Mouse (Mus musculus): ENCODE measurements around the gene Ppp2r2d.

Gene Ppp2r2d

DNA sequence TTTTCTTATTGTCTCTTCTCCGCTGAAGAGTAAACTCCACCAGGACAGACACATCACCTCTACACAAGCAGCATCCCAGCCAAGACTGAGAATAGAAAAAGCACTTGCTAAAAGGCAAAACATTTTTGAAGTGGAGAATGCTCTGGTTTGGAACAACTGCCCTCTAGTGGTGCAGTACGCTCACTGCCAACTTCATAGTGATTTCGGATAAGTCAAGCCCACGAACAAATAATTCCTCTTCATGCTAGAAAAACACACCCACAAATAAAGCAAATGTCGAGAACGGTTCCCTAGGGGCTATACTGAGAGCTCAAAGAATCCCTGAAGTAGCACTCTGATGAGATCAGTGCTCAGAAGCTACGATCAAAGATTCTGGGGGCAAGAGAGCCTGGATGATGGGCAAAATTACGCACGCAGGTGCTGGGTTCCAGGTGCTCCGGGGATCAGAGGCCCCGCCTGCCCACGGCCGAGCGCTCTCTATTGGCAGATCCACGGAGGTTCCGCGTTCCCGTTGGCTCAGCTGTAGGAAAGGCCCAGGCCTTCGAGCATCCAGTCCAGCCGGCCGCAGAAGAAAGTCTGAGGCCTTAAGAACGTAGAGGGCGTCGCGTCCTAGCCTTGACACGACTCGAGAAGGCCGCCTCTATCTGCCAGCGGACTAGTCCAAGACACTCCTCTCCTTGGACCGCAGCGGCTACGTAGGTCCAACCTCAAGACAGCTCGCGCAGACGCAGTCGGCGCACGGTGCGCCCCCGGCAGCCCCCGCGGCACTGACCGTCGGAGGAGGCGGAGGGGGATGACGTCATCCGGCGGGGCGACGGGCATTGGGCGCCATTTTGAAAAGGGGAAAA lies at the start of gene Ppp2r2d, which contains the start of gene Mapk1ip1:
TSS of gene Ppp2r2d (plus strand) at position 536 of the 848 bp plus-strand sequence.
TSS of gene Mapk1ip1 (minus strand) at position 730 of the 848 bp plus-strand sequence.
- peak; percentile 90 to 93 for DNase-seq (ENCODE audit: low spot score in 2 of 2)

DNA sequence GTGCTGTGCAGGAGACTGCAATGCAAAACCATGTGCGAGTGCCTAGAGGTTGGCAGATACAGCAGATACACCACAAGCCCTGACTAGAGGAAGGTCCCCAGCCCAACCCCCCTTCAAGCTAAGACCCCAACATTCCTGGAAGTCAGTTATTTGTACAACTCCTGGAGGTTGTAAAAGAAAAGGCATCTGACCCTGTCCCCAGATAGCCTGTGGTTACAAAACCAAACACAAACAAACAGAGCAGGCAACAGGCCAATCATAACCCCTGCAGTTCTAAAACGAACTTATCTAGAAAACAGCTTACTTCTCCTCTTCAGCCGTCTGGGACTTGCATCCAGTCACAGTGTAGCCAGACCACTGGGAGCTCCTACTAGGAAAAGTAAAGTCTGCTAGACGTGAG lies 42.5 kb upstream of the Ppp2r2d start:
- no peak for DNase-seq (ENCODE audit: low spot score in 2 of 2)

DNA sequence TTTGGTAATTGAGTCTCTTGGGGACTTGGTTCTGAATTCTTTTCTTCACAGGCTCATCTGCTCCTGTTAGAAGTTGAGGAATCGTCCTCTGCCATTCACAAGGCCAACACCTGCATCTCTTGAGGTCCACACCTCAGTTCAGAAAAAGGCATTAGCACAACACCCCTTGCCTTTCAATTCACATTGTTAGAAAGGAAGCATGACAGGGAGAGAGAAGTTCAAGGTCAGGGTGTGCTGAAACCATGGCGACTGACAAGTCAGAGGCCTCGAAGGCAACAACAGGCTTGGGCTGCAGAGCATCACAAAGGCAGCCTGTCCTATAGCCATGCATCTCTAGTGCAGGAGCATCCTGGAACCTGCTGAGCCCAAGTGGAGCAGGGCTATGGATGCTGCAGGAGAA lies 38.7 kb upstream of the Ppp2r2d start:
- DNase-seq (ENCODE audit: low spot score in 2 of 2): no peak

DNA sequence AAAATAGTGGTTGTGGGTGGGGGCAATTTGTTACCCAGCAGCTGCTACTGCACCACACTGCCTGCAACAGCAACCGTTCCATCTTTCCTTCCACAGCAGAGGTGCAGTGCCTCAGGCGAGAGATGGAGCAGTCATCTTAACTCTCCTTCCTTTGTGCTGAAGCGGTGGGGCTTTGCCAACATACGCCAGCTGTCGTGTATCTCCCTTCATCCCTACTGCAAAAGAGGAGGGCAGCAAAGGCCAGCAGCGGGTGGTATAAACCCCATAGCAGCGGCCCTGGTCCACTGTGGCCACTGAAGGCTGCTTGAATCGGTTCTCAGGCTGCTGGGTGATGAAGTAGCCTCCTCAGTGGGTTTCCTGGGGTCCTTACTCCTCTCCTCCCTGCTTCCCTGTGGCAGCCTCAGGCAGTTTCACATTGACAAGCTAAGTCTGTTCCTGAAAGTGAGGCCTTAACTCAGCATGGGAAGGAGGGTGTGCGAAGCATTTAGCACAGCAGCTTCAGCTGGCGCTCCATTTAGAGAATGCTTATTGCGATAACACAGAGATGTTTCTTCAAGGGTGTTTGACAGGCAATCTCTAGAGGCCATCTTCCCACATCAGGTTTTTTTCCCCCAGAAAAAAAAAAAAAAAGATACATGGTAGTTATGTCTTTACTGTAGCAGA lies 32.5 kb upstream of the Ppp2r2d start:
- no peak for DNase-seq (ENCODE audit: low spot score in 2 of 2)

DNA sequence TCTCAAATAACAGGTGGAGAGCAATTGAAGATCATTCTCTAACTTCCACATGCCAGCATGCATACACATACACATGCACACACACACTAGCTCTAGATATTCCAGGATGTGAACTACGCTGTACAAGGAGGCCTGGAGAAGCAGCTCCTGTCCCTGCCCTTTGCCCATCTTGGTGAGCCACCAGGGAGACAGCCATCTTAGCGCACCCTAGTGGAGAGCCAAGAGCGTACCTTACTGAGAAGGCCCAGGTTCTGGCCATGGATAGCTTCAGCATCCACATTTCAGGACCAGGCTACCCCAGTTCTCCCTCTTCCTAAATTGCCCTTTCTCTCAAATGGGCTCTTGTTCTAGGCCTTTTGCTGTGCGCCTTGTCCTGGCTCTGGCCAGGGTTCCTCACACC lies 27.6 kb upstream of the Ppp2r2d start:
- no peak for DNase-seq (ENCODE audit: low spot score in 2 of 2)

DNA sequence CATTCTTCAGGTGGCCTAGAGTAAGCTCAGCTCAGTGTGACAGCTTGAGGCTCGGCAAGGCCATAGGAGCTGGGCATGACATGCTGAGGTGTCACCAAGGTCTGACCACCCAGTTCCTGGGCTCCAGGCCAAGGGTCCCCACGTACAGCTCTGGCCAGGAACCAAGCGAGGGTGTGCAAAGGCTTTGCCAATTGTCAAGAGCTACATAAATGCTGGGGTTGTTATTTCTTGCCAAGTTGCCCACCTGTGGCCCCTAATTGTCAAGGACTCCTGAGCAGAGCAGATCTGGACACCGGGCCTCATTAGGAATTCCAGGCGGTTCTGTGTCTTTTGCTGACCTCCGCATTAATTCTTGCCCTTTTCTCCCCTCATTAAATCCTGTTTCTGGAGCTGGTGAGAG lies 21.5 kb upstream of the Ppp2r2d start:
- no peak for DNase-seq (ENCODE audit: low spot score in 2 of 2)

DNA sequence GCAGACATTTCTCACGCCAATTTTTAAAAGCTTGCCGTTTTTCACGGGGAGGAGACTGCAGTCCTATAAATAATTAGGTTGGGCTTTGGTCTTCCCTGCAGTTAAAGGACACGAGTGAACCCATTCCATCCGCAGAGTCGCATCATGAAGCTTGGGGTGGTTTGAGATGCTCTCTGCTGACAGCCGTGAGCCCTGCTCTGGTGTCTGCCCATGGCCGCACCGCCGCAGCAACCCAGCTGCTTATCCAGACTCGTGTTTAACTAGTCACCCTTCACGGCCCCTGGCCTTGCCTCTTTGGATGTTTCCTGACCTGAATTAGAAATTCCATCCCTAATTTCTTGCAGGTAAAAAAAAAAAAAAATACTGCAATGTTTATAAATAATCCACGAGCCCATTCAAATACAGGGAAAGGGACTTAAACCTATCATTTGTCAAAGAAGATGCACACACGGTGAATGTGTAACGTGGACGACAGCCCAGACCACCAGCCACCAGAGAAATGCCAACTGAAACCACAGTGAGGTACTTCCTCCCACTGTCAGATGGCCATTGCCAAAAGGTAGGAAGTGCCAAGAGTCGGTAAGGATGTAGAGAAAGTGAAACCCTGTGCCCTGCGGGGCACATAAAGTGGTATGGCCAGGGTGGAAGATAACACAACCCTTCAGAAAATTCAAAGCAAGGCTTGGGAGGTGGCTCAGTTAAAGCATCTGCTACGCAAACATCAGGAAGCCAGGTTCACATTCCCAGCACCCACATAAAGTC lies 20.7 kb upstream of the Ppp2r2d start:
- DNase-seq (ENCODE audit: low spot score in 2 of 2): no peak

DNA sequence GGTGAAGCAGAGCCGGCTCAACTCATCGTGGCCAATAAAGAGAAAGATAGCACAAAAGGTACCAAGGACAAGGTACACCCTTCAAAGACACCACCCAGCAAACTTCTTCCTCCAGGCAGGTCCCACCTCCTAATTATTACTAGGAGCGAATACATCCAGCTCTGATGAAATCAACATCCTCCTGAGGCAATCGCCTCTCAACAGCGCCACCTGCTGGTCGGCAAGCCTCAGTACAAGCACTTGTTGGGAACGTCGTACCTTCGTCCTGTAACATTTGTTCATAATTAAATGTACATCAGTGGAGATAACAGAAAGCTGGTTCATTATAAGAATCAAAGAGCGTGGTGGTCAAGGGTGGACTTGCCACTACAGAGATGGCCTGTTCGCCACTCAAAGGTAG lies 18.1 kb upstream of the Ppp2r2d start:
- peak; percentile 48 to 65 for DNase-seq (ENCODE audit: low spot score in 2 of 2)

DNA sequence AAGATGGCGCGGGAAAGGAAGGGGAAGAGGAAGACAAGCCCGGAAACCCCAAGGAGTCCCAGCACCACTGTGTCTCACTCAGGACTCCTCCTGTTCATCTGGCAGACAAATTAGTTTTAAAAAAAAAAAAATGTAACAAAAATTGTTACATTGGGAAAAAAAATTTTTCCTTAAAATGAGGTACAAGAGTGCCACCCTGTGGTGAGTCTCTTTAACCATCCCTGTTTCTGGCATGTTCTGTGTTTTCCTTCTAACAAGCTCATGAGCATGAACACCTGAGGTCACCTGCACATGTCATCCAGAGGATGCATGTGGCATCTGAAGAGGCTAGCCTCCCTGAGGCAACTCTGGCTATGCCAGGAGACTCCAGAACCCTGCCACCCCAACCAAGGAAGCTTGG lies 10.9 kb upstream of the Ppp2r2d start:
- no peak for DNase-seq (ENCODE audit: low spot score in 2 of 2)

DNA sequence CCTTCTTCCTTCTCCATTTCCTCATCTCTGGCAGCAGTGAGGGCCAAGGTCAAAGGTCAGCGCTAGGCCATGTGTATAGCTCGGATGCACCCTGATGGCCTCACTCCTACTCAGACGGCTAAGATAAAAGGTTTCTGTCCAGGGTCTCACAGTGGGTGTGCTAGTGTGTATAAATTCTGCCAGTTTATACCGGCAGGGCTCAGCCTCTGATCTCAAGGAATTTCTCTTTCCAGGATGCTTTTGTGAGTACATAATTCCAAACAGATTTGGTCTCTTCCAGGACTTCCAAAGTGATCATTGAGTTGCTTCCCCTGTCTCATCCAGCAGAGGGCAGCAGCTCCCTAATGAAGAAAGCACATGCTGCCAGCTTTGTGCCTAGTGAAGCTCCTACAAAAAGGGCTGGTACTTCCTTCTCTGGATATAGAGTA lies 5.3 kb upstream of the Ppp2r2d start:
- peak; percentile 68 to 83 for DNase-seq (ENCODE audit: low spot score in 2 of 2)

DNA sequence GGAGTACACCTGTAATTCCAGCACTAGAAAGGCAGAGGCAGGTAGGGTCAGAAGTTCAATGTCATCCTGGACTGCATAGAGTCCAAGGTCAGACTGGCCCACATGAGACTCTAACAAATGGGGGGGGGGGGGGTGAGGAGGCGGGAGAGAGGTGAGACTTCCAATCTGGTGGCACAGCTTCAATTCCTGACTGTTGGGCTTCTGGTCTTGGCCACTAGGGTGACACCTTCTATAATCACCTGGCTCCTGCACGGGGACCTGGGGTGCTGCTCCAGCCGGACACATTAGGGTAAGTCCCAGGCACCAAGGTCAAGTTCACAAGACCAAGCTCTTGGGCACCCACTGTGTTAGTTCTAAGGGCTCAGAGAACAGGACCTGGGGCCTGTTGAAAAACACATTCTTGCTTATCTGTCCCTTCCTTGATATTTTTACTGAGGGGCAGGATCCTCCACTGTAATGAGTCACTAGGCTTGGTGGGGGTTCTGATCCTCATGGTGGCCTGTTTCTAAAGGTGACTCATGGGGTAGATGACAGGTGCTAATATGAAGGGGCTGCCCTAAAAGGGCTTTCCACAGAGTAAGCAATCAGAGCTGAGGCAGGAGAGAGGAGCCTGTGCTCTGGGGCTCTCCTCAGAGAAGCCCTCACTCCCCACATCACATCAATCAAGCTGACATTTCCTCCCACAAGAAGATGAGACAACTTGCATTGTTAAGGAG lies 4.3 kb upstream of the Ppp2r2d start:
- DNase-seq (ENCODE audit: low spot score in 2 of 2): no peak

DNA sequence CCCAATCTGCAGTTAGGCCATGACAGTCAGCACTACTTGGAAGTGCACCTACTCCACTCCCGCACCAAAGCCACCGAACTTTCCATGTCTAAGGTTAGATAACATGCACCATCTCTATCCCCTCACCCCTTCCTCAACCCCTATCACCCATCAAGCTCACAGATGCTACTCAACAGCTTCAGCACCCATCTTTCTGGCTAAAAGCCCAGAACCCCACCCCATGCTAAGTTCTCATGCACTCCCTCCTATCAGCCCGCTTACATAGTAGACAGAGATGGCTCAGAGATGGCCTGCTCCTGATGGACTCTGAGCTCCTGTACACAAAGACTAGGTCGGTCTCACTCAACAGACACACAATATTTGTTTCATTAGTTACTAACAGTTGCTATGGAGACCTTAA lies 2.5 kb upstream of the Ppp2r2d start:
- no peak for DNase-seq (ENCODE audit: low spot score in 2 of 2)

DNA sequence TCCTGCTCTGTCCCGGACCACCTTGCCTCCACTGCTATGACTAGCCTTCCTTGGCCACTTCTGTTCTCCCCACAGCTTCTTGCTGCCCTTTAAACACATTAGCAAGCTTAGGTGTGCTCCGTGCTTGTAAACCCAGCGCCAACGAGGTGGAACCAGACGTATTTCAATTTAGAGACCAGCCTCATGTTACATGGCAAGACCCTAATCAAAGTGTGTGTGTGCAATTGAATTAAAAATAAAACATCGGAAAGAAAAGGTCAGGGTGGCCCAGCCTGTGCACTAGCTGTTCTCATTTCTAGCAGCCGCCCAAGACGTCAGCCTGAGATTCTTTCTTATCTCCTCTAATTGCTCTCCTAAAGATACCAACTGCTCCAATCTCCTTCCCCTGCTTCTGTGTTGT lies 768 bp upstream of the Ppp2r2d start:
- DNase-seq (ENCODE audit: low spot score in 2 of 2): no peak

DNA sequence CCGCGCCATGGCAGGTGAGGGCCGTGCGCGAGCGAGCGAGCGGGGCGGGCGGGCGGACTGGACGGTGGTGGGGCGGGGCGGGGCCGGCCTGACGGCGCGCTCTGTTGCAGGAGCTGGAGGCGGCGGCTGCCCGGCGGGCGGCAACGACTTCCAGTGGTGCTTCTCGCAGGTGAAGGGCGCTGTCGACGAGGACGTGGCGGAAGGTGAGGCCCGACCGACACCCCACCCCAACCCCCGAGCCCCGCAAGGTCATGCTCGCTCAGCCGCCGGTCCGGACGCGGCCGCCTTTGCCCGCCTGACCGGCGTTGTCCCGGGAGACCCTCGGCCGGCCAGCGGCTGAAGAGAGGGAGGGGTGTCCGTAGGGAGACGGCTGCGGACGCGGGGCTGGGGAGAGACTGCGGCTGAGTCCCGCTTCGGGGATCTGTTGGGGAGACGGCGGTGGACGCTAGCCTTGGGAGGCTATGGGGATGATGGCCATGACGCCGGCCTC lies 668 bp downstream of the Ppp2r2d start:
- no peak for DNase-seq (ENCODE audit: low spot score in 2 of 2)

DNA sequence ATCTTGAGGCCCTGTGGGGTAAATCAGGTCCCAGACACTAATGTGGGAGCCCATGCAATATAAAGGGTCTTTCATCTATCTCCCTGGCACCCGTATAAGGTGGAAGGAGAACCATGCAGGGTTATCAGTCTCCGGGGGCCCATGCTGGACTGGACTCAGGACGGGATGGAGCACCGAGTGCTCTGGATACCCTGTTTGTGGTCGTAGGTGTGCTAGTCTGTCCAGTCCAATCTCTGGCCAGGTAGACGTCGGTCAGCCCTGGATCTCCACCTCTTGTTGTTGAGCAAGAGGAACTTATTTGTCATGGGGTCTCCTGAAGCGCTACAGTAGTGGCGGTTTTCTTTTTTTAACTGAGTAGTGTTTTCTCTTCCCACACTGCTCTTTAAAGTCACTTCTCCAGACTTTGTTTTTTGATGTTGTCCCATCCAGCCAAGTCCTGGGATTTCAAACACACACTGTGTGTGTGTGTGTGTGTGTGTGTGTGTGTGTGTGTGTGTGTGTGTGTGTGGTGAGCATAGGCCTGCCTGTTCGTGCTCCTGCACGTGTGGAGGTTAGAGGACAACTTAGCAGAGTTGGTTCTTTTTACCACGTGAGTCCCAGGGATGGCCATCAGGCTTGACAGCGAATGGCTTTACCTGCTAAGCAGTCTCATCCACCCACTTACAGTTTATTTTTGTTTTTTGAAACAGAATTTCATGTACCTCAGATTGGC lies 1.6 kb downstream of the Ppp2r2d start:
- DNase-seq (ENCODE audit: low spot score in 2 of 2): no peak

DNA sequence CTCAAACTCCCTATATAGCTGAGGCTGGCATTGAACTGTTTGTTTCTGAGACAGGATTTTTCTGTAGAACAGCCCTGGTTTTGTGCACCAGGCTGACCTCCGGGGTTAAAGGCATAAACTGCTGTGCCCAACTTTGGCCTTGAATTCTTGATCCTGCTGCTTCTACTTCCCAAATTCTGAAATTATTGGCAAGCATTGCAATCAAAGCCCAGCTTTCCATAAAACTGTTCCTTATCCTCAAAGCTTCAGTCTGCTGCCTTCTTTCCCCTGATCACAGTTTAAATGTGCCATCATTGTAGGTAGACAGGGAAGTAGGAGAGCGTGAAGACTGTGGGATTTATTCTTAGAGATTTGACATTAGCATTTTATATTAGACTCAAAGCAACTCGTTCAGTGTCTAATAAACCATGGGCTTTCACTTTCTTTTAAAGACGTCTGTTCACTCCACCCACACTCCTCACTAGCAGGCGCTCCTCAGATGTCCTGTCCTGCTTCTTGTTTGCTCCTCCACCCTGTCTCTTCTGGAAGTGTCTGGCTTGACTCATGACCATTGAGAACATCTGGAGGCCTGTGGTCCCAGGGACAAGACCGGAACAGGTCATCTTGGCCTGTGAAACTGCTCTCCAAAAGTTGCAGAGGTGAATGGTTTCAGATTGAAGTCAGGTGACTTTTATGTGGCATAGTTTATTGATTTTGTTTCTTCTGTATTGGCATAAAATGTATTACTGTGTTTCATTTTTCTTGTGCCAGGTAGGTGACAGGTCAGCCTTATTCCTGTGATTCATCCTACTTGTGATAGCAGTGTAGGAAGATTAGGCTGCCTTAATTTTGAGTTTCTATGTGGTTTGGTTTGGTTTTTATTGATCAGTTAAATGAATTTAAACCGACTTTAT lies 2.4 kb downstream of the Ppp2r2d start:
- DNase-seq (ENCODE audit: low spot score in 2 of 2): no peak

DNA sequence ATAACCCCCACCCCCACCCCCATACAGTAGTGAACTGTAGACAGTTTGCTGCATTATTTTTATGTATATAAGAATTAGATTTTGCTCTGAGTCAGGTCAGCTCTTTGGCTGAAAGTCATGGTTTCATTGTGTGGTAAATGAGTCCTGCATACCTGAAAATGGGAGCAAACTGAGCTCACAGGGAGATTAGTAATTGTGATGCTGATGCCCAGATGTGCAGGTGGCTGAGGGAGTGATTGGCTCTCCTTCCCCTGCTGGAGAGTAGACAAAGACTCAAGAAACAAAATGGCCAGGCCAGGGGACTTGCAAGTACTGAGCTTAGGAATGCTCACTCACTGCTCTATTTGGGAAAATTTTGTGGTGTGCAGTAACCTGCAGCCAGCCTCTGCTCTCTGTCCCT lies 4.2 kb downstream of the Ppp2r2d start:
- DNase-seq (ENCODE audit: low spot score in 2 of 2): no peak

DNA sequence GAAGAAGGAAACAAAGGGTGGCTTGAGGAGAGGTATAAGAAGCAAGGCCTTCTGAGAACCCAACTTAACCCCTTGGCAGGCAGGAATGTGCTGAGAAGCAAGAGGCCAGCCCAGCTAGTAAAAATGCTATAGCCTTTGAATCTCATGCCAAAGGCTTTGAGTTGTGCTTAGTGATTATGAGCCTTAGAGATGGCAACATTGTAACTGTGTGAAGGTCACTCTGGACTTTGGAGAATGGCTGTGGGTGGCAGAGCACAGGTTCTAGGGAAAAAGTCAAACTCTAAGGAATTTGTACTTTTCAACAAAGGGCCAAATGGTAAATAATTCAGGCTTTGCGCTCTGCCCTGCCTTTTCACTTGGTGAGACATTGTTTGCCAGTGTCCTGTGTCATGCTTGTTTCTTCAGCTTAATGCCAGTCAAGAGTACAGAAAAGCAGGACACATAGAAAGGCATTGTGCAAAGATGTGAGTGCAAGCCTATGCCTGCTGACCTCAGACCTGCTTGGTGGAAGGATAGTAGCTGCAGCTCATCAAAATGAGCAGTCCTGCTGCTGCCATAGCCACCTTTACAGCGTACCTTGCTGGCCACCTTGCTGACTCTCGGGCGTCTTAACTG lies 7.6 kb downstream of the Ppp2r2d start:
- no peak for DNase-seq (ENCODE audit: low spot score in 2 of 2)

DNA sequence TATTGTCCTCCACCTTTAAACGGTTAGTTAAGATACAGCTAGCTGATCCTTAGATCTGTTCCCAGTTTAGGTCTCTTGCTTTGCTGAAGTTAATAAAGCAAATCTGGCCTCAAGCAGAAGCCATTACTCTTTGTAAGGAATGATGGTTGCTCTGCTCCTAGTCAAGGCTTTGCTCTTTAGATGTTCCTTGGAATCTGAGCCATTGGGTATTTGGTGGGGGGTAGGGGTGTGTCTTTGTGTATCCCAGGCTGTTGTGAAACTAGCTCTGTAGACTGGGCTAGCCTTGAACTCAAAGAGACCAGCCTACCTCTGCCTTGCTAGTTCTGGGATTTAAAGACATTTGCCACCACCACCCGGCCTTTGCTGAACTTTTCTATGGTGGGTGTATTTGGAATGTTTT lies 8.3 kb downstream of the Ppp2r2d start:
- DNase-seq (ENCODE audit: low spot score in 2 of 2): no peak

DNA sequence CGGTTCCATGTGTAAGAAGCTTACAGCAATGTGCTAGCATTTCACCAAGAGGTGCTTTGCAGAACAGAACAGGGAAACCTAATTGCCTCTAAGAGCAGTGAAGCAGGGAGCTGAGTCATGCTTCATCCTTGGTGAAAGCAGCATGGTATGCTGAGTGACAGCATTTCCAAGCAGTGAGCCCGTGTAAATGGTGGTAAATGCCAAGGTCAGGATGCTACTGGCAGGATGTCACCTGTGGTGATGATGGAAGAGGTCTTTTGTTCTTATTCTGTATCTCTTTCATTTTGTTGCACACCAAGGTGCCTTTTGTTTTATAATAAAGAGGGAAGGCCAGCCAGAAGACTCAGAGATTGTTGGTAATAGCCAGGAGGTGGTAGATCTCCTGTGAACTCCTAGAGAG lies 10.8 kb downstream of the Ppp2r2d start:
- DNase-seq (ENCODE audit: low spot score in 2 of 2): no peak

Measured in frontal cortex, postnatal 14 days (tissue).